Mouse (Mus musculus): ENCODE data around the gene Zfp574.

The Zfp574 gene

DNA sequence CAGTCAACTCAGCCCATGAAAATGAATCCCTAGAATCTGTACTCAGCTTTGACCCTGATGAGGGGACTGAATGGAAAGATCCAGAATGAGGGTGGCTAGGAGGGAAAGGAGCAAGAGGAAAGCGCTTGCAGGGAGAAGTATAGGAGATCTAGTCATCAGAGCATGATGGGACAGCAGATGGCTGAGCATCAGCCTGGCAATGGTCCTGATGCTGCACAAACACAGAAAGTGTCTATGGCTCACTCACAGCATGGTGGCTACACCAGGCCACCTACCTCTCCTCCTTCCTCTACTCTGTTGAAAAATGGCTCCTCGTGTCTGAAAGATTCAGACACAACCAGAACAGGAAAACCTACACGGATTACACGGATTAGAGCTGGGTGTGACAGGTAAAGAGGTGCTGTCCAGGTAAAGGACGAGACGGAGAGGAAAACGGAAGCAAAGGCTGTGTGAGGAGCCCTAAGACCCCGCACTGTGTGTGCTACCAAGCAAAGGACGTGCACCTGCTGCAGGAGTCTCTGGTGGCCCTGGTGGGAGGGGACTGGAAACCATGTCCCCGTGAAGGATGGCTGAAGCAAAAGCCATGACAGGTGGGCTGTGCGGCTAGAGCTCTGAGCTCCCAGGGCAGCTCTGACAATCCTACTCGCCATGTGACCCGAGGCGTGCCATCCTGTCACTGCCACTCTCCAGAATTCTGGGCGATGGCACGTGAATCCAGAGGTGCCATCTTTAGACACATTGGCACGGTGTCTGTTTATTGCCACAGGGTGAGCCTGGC lies 40.0 kb downstream of the Zfp574 start:
- DNase-seq (ENCODE audit: low spot score) = no peak

DNA sequence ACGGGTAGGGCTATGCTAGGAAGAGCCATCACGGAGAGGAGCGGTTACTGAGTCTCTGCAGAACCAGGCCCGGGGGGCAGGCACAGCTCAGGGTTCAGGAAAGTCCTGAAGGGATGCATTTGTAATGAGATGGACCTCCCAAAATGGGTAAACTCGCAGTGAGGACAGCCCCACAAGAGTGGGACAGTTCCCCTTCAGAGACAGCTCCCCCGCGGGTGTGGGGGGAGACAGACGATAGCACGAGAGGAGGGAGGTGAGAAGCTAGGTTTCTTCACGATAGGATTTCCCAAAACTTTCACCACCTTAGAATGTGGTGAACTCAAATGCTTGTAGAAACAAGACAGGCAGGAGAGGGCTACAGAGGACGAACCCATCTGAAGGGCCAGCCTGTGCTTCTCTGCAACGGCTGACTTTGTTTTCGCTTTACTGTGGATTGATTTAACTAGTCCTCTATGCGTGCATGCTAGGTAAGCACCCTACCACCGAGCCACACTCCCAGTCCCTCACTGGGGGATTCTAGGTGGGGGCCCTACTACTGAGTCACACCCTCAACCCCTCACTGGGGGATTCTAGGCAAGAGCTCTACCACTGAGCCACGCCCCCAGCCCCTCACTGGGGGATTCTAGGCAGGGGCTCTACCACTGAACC lies 40.7 kb downstream of the Zfp574 start:
- DNase-seq (ENCODE audit: low spot score) = no peak

DNA sequence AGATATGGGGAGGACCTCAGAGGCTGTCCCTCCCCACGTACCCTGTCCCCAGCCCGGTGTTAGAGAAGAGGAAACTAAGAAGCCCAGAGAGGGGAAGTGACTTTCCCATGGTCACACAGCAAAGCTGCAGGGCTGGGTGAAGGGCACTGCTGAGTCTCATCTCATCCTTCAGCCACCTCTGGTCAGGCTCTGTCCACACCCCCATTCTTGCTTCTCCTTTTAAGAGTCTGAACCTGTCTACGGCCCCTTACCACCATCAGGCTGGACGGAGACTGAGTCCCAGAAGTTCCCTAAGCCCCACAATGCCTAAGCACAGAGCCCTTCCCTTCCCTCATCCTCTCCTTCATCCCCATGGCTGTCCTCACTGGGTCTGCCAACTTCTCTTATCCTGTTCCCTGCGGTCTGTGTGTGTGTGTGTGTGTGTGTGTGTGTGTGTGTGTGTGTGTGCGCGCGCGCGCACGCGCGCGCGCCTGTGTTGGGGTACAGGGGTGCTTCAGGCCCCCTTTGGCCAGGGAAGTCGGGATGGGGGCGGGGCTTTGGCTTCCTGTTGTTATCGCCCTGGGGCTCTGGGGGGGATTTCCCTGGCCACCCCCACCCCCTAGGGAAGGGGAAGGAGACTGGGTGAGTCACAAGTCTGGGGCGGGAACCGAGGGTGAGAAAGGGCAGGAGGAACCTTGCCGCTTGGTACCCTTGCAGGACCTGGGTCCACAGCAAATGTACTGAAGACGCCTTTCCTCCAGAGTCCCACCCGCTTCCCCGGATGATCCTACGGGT lies 47.9 kb downstream of the Zfp574 start:
- no peak for DNase-seq (ENCODE audit: low spot score)

DNA sequence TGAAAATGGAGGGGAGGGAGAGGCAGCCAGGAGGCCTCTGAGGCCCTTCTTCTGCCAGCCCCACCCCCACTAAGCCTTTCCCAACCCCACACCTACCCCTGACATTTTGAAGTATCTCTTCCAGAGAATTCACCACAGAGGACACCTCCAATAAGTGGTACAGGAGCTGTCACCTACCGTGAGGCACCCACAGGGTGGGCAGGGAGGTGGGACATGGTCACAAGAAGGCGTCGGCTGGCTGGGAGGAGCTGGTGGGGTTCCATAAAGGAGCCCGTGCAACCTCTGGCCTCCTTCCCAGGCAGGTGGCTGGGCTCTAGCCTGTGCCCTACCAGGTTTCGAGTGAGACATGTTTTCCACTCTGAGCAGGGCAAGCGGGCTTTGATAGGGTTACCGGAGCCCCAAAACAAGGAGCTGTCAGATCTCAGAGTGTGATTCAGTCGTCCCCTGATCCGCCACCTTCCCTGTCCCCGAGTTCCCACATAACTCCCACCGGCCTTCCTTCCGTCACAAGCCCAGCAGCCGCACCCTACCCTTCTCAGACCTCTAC lies 48.9 kb downstream of the Zfp574 start:
- DNase-seq (ENCODE audit: low spot score) = no peak

DNA sequence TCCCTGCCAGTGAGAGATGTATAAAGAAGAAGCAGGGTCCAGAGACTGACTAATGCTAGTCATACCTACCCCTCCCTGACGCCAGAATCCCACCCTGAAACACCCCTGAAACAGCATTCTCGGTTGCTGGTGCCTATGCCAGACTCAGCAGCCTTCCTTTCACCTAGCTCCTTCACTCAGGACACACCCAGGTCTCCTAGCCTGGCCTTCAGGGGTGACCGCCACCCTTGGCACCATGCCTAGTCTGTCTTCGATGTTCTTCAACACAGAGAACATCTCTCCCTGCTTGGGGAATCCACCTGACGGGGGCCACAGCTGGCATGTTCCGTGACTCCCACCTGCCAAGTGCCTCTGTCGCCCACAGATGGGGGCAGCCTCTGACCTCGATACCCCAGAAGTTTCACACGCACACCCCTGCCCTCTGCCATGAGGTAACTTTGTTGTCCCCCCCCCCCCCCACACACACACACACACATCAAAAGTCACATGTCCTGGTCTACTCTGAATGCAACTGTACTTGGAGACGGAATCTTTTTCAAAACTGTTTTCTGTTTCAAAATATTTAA lies 53.4 kb downstream of the Zfp574 start:
- no peak for DNase-seq (ENCODE audit: low spot score)

DNA sequence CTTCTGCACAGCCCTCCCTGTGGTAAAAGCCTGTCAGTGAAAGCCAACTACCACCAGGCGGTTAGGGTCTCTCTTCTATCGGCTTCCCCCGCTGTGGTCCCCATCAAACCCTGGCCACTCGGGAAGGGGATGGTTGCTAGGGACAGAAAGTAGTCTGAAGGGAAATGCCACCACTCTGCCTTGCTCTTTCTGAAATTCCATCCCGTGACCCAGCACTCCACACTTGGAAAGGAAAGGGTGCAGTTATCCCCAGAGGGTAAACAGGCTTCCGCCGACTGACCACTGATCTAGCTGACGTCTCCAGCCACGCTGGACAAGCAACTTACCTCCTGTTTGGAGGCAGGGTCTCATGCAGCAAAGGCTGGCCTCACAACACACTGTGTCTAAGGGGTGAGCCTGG lies 55.6 kb downstream of the Zfp574 start:
- no peak for DNase-seq (ENCODE audit: low spot score)

DNA sequence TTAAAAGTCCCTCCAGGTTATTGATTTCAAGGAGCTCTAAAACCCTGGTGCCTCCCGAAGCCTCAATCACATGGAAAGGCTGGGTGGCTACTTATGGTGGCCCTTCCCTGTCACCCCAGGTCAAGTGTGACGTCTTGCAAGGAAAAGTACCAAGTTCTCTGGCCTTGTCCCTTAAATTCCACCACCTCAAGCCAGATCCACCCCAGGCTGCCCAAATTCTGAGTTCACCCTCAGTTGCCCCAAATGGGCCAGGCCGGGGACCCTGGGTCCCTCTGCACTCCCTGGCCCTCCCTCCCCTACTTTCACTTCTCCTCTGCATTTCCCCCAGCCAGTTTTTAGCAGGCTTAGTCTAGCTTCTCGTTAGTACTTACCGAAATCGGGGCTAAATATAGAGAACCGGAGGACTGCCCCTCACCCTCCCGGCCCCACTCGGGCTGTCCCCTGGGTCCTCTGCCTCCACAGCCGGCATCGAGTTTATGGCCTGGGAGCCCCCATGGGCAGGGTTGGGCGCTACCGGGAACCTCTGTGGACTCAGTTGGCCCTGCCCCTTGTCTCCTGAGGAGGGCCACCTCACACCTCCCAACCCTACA lies 57.1 kb downstream of the Zfp574 start:
- DNase-seq (ENCODE audit: low spot score) = no peak

DNA sequence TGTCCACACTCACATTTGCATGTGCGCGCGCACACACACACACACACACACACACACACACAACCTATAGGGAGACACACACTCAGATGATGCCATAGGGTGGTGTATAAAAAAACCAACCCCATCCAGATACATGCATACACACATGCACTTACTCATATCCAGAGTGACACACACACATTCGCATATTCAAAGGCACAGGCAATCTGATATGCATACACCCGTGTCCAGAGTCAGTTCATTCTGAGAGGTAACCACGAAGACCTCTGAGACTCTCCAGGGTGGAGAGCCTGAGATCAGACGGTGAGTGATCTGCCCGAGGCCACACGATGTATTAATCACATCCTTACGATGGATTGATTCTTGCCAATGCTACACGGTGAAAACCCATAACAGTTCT lies 58.2 kb downstream of the Zfp574 start:
- DNase-seq (ENCODE audit: low spot score) = no peak

DNA sequence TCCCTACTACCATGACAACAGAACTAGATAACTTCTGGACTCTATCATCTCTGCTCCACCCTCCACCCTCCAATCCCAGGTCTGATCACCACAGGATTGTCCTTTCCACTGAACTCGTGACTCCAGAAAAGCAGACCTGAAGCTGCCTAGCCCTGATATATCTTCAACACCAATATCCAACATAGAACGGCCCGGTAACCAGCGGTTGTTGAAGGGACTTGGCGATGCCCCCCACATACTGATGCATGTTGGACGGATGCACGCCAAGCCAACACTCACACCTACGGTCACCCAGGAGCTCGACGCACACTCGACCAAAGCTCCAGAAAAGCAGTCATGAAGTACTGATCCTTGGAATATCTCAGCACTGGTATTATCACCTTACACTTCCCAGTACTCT lies 58.9 kb downstream of the Zfp574 start:
- DNase-seq (ENCODE audit: low spot score) = no peak

DNA sequence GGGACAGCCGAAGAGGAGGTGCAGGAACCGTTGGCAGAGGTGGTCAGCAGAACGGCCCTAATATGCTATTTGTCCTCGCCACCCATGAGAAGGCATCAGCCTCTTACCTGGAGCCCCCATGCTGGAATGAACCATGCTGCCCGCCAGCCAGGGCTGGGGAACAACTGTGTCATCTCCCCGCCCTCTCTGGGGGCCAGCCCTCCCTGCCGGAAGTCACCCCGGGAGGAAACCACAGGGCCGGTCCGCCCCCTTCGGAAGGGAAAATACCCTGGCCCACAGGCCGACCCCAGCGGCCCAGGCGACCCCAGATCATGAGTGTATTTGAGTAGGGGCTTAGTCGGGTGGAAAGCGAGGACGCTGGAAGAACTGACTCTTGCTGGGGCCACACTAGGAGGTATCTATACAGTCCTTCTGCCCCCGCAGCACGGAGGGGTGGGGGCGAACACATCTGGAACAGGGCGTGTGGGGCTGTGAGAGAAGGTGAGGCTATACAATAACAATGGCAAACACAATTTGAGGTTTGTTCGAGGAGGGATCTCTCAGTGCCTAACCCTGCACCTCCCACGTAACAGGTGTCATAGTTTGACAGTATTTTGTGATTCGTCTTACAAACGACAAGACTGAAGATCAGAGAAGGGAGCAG lies 60.1 kb downstream of the Zfp574 start:
- DNase-seq (ENCODE audit: low spot score) = no peak
